Mouse (Mus musculus): Measurements from ENCODE around the gene Gm10340. TPM values are rescaled to one million over a fixed set of nuclear protein-coding genes. Genes with fewer than 3 reads are reported as not detected.
"Not testable (repeated sequence)": the region's sequence is repeated elsewhere in the genome, so short reads cannot be mapped to it uniquely, and the experiment has no call there.

The Gm10340 gene
- 0.12 TPM in 1 of 2 replicates, not detected in the other for polyA plus RNA-seq (2015; fragmentation: Nextera tagmentation; extraction: Ambion mirVana)

GRCm38 (mm10) chr14:3133697-3134096 is at the start of gene Gm10340:
Gm10340 (plus strand) TSS chr14:3133997.
- not testable (repeated sequence) for H3K9me3 ChIP-seq; ATAC-seq (ENCODE audit: low FRiP score, low read depth); H3K27ac ChIP-seq (replicated peaks); H3K4me3 ChIP-seq; H3K9ac ChIP-seq; H3K4me1 ChIP-seq (replicated peaks); H3K36me3 ChIP-seq; H3K4me2 ChIP-seq; H3K27me3 ChIP-seq
- WGBS: 93% methylated on average over 2 of the region's 3 CpGs

- H3K9ac ChIP-seq; H3K9me3 ChIP-seq; H3K4me2 ChIP-seq; H3K27me3 ChIP-seq; H3K4me3 ChIP-seq; H3K27ac ChIP-seq (replicated peaks); H3K36me3 ChIP-seq; H3K4me1 ChIP-seq (replicated peaks); ATAC-seq (ENCODE audit: low FRiP score, low read depth): not testable (repeated sequence)
- WGBS: 94% methylated on average over 25 of the region's 25 CpGs
These were observed 17.7 kb upstream of the Gm10340 start for GRCm38 (mm10) chr14:3116051-3116450.

GRCm38 (mm10) chr14:3187955-3188354 is 54.2 kb downstream of the Gm10340 start, which contains the start of gene Gm5795:
Gm5795 (plus strand) TSS chr14:3188255.
- not testable (repeated sequence) for H3K9me3 ChIP-seq; H3K4me3 ChIP-seq; ATAC-seq (ENCODE audit: low FRiP score, low read depth); H3K36me3 ChIP-seq; H3K27me3 ChIP-seq; H3K27ac ChIP-seq (replicated peaks); H3K4me2 ChIP-seq; H3K9ac ChIP-seq; H3K4me1 ChIP-seq (replicated peaks)
- no CpG with 5 or more reads among the region's 2 CpGs for WGBS

Other genes starting within 250 kb of the Gm10340 start
- not detected in 2 replicates for gene Gm2888, start 104.0 kb upstream of the Gm10340 start, polyA plus RNA-seq (2015; fragmentation: Nextera tagmentation; extraction: Ambion mirVana)
- 12.0 TPM in 2 replicates for gene Gm2897, start 84.7 kb upstream of the Gm10340 start, polyA plus RNA-seq (2015; fragmentation: Nextera tagmentation; extraction: Ambion mirVana)
- gene Gm5795, start 54.3 kb downstream of the Gm10340 start, polyA plus RNA-seq (2015; fragmentation: Nextera tagmentation; extraction: Ambion mirVana): 0.31 and 0.68 TPM in 2 replicates
- gene D830030K20Rik, start 74.5 kb downstream of the Gm10340 start, polyA plus RNA-seq (2015; fragmentation: Nextera tagmentation; extraction: Ambion mirVana): 31.2 and 36.5 TPM in 2 replicates
- gene Gm2956, start 198.6 kb downstream of the Gm10340 start, polyA plus RNA-seq (2015; fragmentation: Nextera tagmentation; extraction: Ambion mirVana): 0.17 TPM in 1 of 2 replicates, not detected in the other

Measured in hindbrain, embryonic 15.5 days (tissue).